Mouse (Mus musculus) MEL (cell line): Measurements from ENCODE around the gene Sec23b. TPM values are rescaled to one million over a fixed set of nuclear protein-coding genes. Genes with fewer than 3 reads are reported as not detected.

Experiments
- DNase-seq: peaks from one replicate; pipeline ENCODE4 v3.0.0; 2011; ENCODE audit warnings: low read depth, low spot score
- H3K27ac ChIP-seq: 2 replicates; pipeline ENCODE4 v1.5.1; 2012; ENCODE audit warnings: low read depth, mild to moderate bottlenecking, control low read depth, low read length, moderate library complexity; ENCODE audit not compliant: control insufficient read depth
- H3K27me3 ChIP-seq, 2 experiments: fragments of 150-350 bp in 1 of 2; sonication (generic) in 1 of 2; 2 replicates each; pipeline ENCODE4 v1.6.1; 2012; ENCODE audit warnings: low read length in 2 of 2, mild to moderate bottlenecking in 2 of 2, improper control_type of control experiment in 1 of 2, moderate library complexity in 1 of 2; ENCODE audit not compliant: insufficient read depth in 2 of 2, control insufficient read depth in 1 of 2
- H3K36me3 ChIP-seq, 2 experiments: 2 replicates each; pipeline ENCODE4 v1.6.1; 2012 to 2014; ENCODE audit warnings: low read length in 2 of 2, improper control_type of control experiment in 1 of 2, inconsistent platforms in 1 of 2, mild to moderate bottlenecking in 1 of 2; ENCODE audit not compliant: insufficient read depth in 2 of 2, control insufficient read depth in 1 of 2
- H3K4me1 ChIP-seq, 2 experiments: fragments of 150-350 bp in 1 of 2; sonication (generic) in 1 of 2; 2 replicates each; pipeline ENCODE4 v1.6.1; 2012; ENCODE audit warnings: low read length in 2 of 2, improper control_type of control experiment in 1 of 2, mild to moderate bottlenecking in 1 of 2; ENCODE audit not compliant: insufficient read depth in 2 of 2, control insufficient read depth in 1 of 2
- H3K4me3 ChIP-seq, 2 experiments: fragments of 150-350 bp in 1 of 2; sonication (generic) in 1 of 2; 2 replicates each; pipeline ENCODE4 v1.5.1; 2012; ENCODE audit warnings: low read depth in 2 of 2, low read length in 2 of 2, mild to moderate bottlenecking in 2 of 2, moderate library complexity in 2 of 2, control low read depth in 1 of 2, improper control_type of control experiment in 1 of 2; ENCODE audit not compliant: control insufficient read depth in 1 of 2, insufficient read depth in 1 of 2
- H3K79me2 ChIP-seq: 2 replicates; pipeline ENCODE4 v1.6.1; 2012; ENCODE audit warnings: mild to moderate bottlenecking, low read length, moderate library complexity; ENCODE audit not compliant: control insufficient read depth, poor library complexity, insufficient read depth
- H3K9ac ChIP-seq: 2 replicates; pipeline ENCODE4 v1.6.1; 2012; ENCODE audit warnings: low read depth, mild to moderate bottlenecking, control low read depth, low read length, moderate library complexity; ENCODE audit not compliant: control insufficient read depth, poor library complexity, severe bottlenecking
- H3K9me3 ChIP-seq: fragments of 150-350 bp; sonication (generic); replicated peaks from 2 replicates; pipeline ENCODE4 v1.6.1; 2012; ENCODE audit warnings: mild to moderate bottlenecking, low read length, improper control_type of control experiment, moderate library complexity; ENCODE audit not compliant: insufficient read depth
- CHD1 ChIP-seq: IDR thresholded peaks from 2 replicates; pipeline ENCODE4 v1.6.1; 2012; ENCODE audit warnings: low read depth, mild to moderate bottlenecking, inconsistent platforms, low read length, improper control_type of control experiment
- CHD2 ChIP-seq: IDR thresholded peaks from 2 replicates; pipeline ENCODE4 v1.6.1; 2011; ENCODE audit warnings: low read length, improper control_type of control experiment
- CTCF ChIP-seq, 3 experiments: IDR thresholded peaks in 2 of 3; conservative IDR thresholded peaks in 1 of 3; 2 replicates each; pipeline ENCODE4 v1.5.1; 2011 to 2012; ENCODE audit warnings: low read length in 3 of 3, low read depth in 2 of 3, mild to moderate bottlenecking in 2 of 3, improper control_type of control experiment in 1 of 3, inconsistent platforms in 1 of 3, mixed read lengths in 1 of 3, moderate library complexity in 1 of 3; ENCODE audit not compliant: control insufficient read depth in 1 of 3, insufficient read depth in 1 of 3, poor library complexity in 1 of 3, severe bottlenecking in 1 of 3
- E2F4 ChIP-seq: IDR thresholded peaks from 2 replicates; pipeline ENCODE4 v1.6.1; 2011; ENCODE audit warnings: low read depth, low read length, improper control_type of control experiment, borderline replicate concordance
- EP300 ChIP-seq, 2 experiments: IDR thresholded peaks; 2 replicates each; pipeline ENCODE4 v1.6.1; 2011; ENCODE audit warnings: improper control_type of control experiment in 2 of 2, low read length in 2 of 2, low read depth in 1 of 2, mild to moderate bottlenecking in 1 of 2
- GABPA ChIP-seq: IDR thresholded peaks from 2 replicates; pipeline ENCODE4 v1.6.1; 2012; ENCODE audit warnings: low read depth, mild to moderate bottlenecking, inconsistent platforms, low read length, improper control_type of control experiment, moderate library complexity
- HCFC1 ChIP-seq: IDR thresholded peaks from 2 replicates; pipeline ENCODE4 v1.6.1; 2012; ENCODE audit warnings: low read depth, mild to moderate bottlenecking, inconsistent platforms, low read length, improper control_type of control experiment, moderate library complexity
- JUND ChIP-seq: IDR thresholded peaks from 2 replicates; pipeline ENCODE4 v1.6.1; 2011; ENCODE audit warnings: low read depth, mild to moderate bottlenecking, improper control_type of control experiment, low read length
- MAFK ChIP-seq: IDR thresholded peaks from 2 replicates; pipeline ENCODE4 v1.6.1; 2011; ENCODE audit warnings: low read depth, mild to moderate bottlenecking, low read length, improper control_type of control experiment, borderline replicate concordance
- NELFE ChIP-seq: IDR thresholded peaks from 2 replicates; pipeline ENCODE4 v1.6.1; 2011; ENCODE audit warnings: low read depth, low read length, improper control_type of control experiment
- NRF1 ChIP-seq: IDR thresholded peaks from 2 replicates; pipeline ENCODE4 v1.6.1; 2014; ENCODE audit warnings: low read depth, mild to moderate bottlenecking, inconsistent platforms, low read length, improper control_type of control experiment, moderate library complexity; ENCODE audit not compliant: poor library complexity, insufficient read depth, severe bottlenecking
- POLR2A ChIP-seq, 2 experiments: IDR thresholded peaks; 2 replicates each; pipeline ENCODE4 v1.6.1; 2011 to 2012; ENCODE audit warnings: low read length in 2 of 2, mild to moderate bottlenecking in 2 of 2, control low read depth in 1 of 2, improper control_type of control experiment in 1 of 2, low read depth in 1 of 2, moderate library complexity in 1 of 2; ENCODE audit not compliant: control insufficient read depth in 1 of 2, insufficient read depth in 1 of 2, poor library complexity in 1 of 2
- POLR2AphosphoS2 ChIP-seq: IDR thresholded peaks from 2 replicates; pipeline ENCODE4 v1.6.1; 2011; ENCODE audit warnings: low read length, improper control_type of control experiment
- POLR2AphosphoS5 ChIP-seq: IDR thresholded peaks from 2 replicates; pipeline ENCODE4 v1.6.1; 2012; ENCODE audit warnings: low read depth, borderline replicate concordance, mild to moderate bottlenecking, inconsistent platforms, low read length, moderate library complexity, mixed read lengths
- RAD21 ChIP-seq: IDR thresholded peaks from 2 replicates; pipeline ENCODE4 v1.6.1; 2011; ENCODE audit warnings: mild to moderate bottlenecking, low read depth, low read length, improper control_type of control experiment
- RCOR1 ChIP-seq: IDR thresholded peaks from 2 replicates; pipeline ENCODE4 v1.6.1; 2012; ENCODE audit warnings: low read depth, mild to moderate bottlenecking, inconsistent platforms, low read length, improper control_type of control experiment
- SMC3 ChIP-seq: IDR thresholded peaks from 2 replicates; pipeline ENCODE4 v1.6.1; 2011; ENCODE audit warnings: low read depth, low read length, improper control_type of control experiment
- TAL1 ChIP-seq: IDR thresholded peaks from 2 replicates; pipeline ENCODE4 v1.6.1; 2012; ENCODE audit warnings: mild to moderate bottlenecking, inconsistent platforms, low read length, moderate library complexity, mixed read lengths
- TCF12 ChIP-seq: IDR thresholded peaks from 2 replicates; pipeline ENCODE4 v1.6.1; 2014; ENCODE audit warnings: low read depth, mild to moderate bottlenecking, inconsistent platforms, low read length, improper control_type of control experiment, moderate library complexity
- USF1 ChIP-seq: IDR thresholded peaks from 2 replicates; pipeline ENCODE4 v1.6.1; 2014; ENCODE audit warnings: low read depth, mild to moderate bottlenecking, inconsistent platforms, low read length, improper control_type of control experiment, moderate library complexity
- USF2 ChIP-seq, 2 experiments: IDR thresholded peaks; 2 replicates each; pipeline ENCODE4 v1.6.1; 2011 to 2012; ENCODE audit warnings: improper control_type of control experiment in 2 of 2, low read length in 2 of 2, borderline replicate concordance in 1 of 2, inconsistent platforms in 1 of 2, low read depth in 1 of 2, mild to moderate bottlenecking in 1 of 2; ENCODE audit not compliant: insufficient read depth in 1 of 2
- ZC3H11A ChIP-seq: IDR thresholded peaks from 2 replicates; pipeline ENCODE4 v1.6.1; 2012; ENCODE audit warnings: low read depth, mild to moderate bottlenecking, inconsistent platforms, low read length, improper control_type of control experiment
- ZMIZ1 ChIP-seq: IDR thresholded peaks from 2 replicates; pipeline ENCODE4 v1.6.1; 2012; ENCODE audit warnings: low read depth, mild to moderate bottlenecking, inconsistent platforms, low read length, improper control_type of control experiment, moderate library complexity
- polyA plus RNA-seq, 2 experiments: library from polyadenylated mRNA; stranded (reverse) in 1 of 2; unstranded in 1 of 2; fragments of >175 nt in 1 of 2; fragments of >200 nt in 1 of 2; gene quantifications; 2 replicates each; pipeline versions ENCODE4 v1.2.1 to v1.2.4; 2012; ENCODE audit warnings: low replicate concordance in 2 of 2, low read depth in 1 of 2; ENCODE audit not compliant: insufficient read length in 2 of 2, insufficient read depth in 1 of 2, missing spikeins in 1 of 2
- total RNA-seq: library from RNA; depleted of rRNA; stranded (reverse); fragments of 300-350 nt; gene quantifications from 2 replicates; pipeline ENCODE4 v1.2.3, GENCODE M21; 2012

Gene Sec23b
- total and polyA plus RNA-seq, 3 experiments: 78.7 to 89.8 TPM; not detected in 1

DNA sequence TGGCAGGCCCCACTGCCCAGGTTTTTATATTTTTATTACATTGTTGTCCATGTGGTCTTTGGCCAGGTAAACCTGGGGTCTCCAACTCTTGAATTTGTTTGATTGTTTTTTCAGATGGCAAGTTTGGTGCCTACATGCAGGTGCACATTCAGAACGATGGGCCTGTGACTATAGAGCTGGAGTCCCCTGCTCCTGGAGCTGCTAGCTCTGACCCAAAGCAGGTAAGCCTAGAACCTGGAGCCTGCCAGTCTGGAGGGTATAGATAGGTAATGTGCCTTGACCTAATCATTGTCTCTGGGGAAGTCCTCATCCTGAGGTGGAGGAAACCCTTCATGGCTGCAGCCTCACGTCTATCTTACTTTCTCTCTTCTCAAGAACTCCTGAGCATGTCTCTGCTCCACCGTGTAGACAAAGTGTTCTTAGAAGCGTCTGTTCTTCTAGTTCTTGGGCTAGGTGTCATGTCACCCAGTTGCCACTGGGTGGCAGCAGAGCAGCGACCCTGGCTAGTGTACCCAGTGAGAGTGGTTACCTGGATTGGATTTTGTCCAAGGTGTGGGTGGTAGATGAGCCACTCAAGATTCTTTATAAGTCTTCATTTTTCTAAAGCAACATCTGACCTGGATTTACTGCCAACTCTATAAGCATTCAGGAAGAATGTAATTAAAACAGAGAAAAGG lies 79.8 kb downstream of the Sec23b start:
- TF ChIP-seq JUND (no peak), CTCF (IDR thresholded peaks at IDR 0.05 in 2 of 3, conservative IDR thresholded peaks at IDR 0.05 in 1 of 3; ENCODE audit: control insufficient read depth in 1 of 3, insufficient read depth in 1 of 3, low read depth in 2 of 3, low read length in 3 of 3, poor library complexity in 1 of 3, severe bottlenecking in 1 of 3) (peak; percentile 79 to 97 (median 83)), ZC3H11A (peak; percentile 17; the same call in 1 of the 2 replicates), RAD21 (peak; percentile 75), RCOR1 (no peak), NRF1 (no peak), SMC3 (peak; percentile 69)
- no peaks in the 10 kb centered on the region for H3K36me3 ChIP-seq
- H3K27ac ChIP-seq: no peak overlapping the region
- H3K27me3 ChIP-seq: no peaks in the 10 kb centered on the region
- DNase-seq: peak; percentile 69
- no peaks in the 10 kb centered on the region for H3K79me2 ChIP-seq
- no peaks in the 10 kb centered on the region for H3K9me3 ChIP-seq
- no peaks in the 10 kb centered on the region for H3K4me1 ChIP-seq
- no peak overlapping the region for H3K9ac ChIP-seq
- no peak overlapping the region for H3K4me3 ChIP-seq

DNA sequence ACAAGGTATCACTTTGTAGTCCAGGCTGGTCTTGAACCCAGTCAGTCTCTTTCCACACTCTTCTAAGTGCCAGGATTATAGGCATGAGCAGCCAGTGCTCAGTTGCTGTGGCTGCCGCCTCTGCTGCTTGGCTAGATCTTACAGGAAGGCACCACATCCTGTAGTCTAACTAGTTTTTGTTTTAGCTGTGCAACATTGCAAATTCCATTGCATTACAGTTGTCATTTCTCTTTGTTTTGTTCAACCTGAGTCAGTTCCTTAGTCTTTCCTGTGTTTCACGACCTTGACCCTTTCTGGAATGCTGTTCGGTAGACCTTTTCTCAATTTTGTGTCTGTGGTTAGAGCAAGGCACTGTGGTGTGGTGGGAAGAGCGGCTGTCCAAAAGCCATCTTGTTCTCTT lies 81.2 kb downstream of the Sec23b start:
- Histone ChIP-seq H3K79me2 (no peaks in the 10 kb centered on the region), H3K27me3 (no peaks in the 10 kb centered on the region), H3K4me3 (no peak overlapping the region), H3K9ac (no peak overlapping the region), H3K36me3 (peaks cover 0 to 3% of the 10 kb centered on the region in 2 experiments; a peak in 2 of 4 replicates), H3K4me1 (peaks cover 0 to 2% of the 10 kb centered on the region in 2 experiments; a peak in 1 of 4 replicates), H3K9me3 (no peaks in the 10 kb centered on the region), H3K27ac (no peak overlapping the region)
- TF ChIP-seq E2F4 (no peak), USF1 (no peak), HCFC1 (no peak), POLR2AphosphoS2 (no peak), NELFE (no peak)
- no peak for DNase-seq

- no peak overlapping the region for H3K27ac ChIP-seq
- TF ChIP-seq MAFK: no peak
- TF ChIP-seq TCF12: no peak
- no peak for TF ChIP-seq CHD2
- no peak for TF ChIP-seq USF2 (IDR thresholded peaks at IDR 0.05; ENCODE audit: borderline replicate concordance in 1 of 2, insufficient read depth in 1 of 2, low read depth in 1 of 2, low read length in 2 of 2)
- no peak for TF ChIP-seq SMC3
- TF ChIP-seq RAD21: no peak
- no peak for TF ChIP-seq GABPA
- no peak for TF ChIP-seq POLR2A (IDR thresholded peaks at IDR 0.05; ENCODE audit: control insufficient read depth in 1 of 2, insufficient read depth in 1 of 2, low read depth in 1 of 2, low read length in 2 of 2, poor library complexity in 1 of 2)
- TF ChIP-seq CHD1: no peak
- TF ChIP-seq EP300 (IDR thresholded peaks at IDR 0.05; ENCODE audit: low read depth in 1 of 2, low read length in 2 of 2): no peak
- TF ChIP-seq E2F4: no peak
- no peak for TF ChIP-seq POLR2AphosphoS5
- TF ChIP-seq NELFE: no peak
- TF ChIP-seq RCOR1: no peak
- TF ChIP-seq TAL1: no peak
- no peak for TF ChIP-seq ZMIZ1
Measured at GRCm38 (mm10) chr2:144637671-144638395, 81.8 kb downstream of the Sec23b start.

More at GRCm38 (mm10) chr2:144637671-144638395, 81.8 kb downstream of the Sec23b start:
- no peak for DNase-seq
- Histone ChIP-seq H3K4me1 (peaks cover 0 to 2% of the 10 kb centered on the region in 2 experiments; a peak in 1 of 4 replicates), H3K27me3 (no peaks in the 10 kb centered on the region), H3K4me3 (no peak overlapping the region), H3K36me3 (peaks cover 0 to 3% of the 10 kb centered on the region in 2 experiments; a peak in 2 of 4 replicates), H3K9ac (no peak overlapping the region), H3K79me2 (no peaks in the 10 kb centered on the region), H3K9me3 (no peaks in the 10 kb centered on the region)
